Mouse (Mus musculus): ENCODE measurements around the gene Tmem54. TPM values are rescaled to one million over a fixed set of nuclear protein-coding genes. Genes with fewer than 3 reads are reported as not detected.

Gene Tmem54
- polyA plus RNA-seq, 1 experiment from 2014 or later, result 44.2 TPM

GRCm38 (mm10) chr4:129111350-129111749, 6.0 kb downstream of the Tmem54 start:
- H3K27ac ChIP-seq (ENCODE audit: low read length), result no peak overlapping the region
- no peak overlapping the region for H3K4me3 ChIP-seq (replicated peaks; ENCODE audit: low read length)
- ATAC-seq (ENCODE audit: insufficient read depth, low FRiP score), result no peak
- no peak overlapping the region for H3K9ac ChIP-seq (ENCODE audit: low read length)
- H3K36me3 ChIP-seq (ENCODE audit: control insufficient read depth, insufficient read depth, low read length), result no peaks in the 10 kb centered on the region
- H3K9me3 ChIP-seq (replicated peaks; ENCODE audit: control insufficient read depth, low read length), result no peaks in the 10 kb centered on the region
- no peak overlapping the region for H3K4me2 ChIP-seq (ENCODE audit: low read depth, low read length)
- 51% methylated on average over 11 of the region's 11 CpGs for WGBS
- H3K27me3 ChIP-seq (ENCODE audit: control insufficient read depth, insufficient read depth, low read length), result no peaks in the 10 kb centered on the region
- H3K4me1 ChIP-seq (ENCODE audit: control insufficient read depth, insufficient read depth, low read length), result peaks cover under 1% of the 10 kb centered on the region; the same call in 1 of the 2 replicates

GRCm38 (mm10) chr4:129112231-129112630, 6.9 kb downstream of the Tmem54 start:
- Histone ChIP-seq H3K9ac (ENCODE audit: low read length) (peak overlapping the region; percentile 44; the same call in 1 of the 2 replicates), H3K4me3 (replicated peaks; ENCODE audit: low read length) (no peak overlapping the region), H3K4me2 (ENCODE audit: low read depth, low read length) (peak overlapping the region; percentile 25), H3K4me1 (ENCODE audit: control insufficient read depth, insufficient read depth, low read length) (no peaks in the 10 kb centered on the region; the same call in 1 of the 2 replicates), H3K9me3 (replicated peaks; ENCODE audit: control insufficient read depth, low read length) (no peaks in the 10 kb centered on the region), H3K27me3 (ENCODE audit: control insufficient read depth, insufficient read depth, low read length) (no peaks in the 10 kb centered on the region), H3K27ac (ENCODE audit: low read length) (no peak overlapping the region), H3K36me3 (ENCODE audit: control insufficient read depth, insufficient read depth, low read length) (no peaks in the 10 kb centered on the region)
- 0 out of 2 replicates have a peak, but pooled peaks have one; percentile 8 for ATAC-seq (ENCODE audit: insufficient read depth, low FRiP score)
- 39% methylated on average over 12 of the region's 13 CpGs for WGBS

GRCm38 (mm10) chr4:129113083-129113988, 8.0 kb downstream of the Tmem54 start:
- Histone ChIP-seq H3K4me2 (ENCODE audit: low read depth, low read length) (no peak overlapping the region), H3K4me1 (ENCODE audit: control insufficient read depth, insufficient read depth, low read length) (no peaks in the 10 kb centered on the region), H3K27ac (ENCODE audit: low read length) (no peak overlapping the region), H3K36me3 (ENCODE audit: control insufficient read depth, insufficient read depth, low read length) (no peaks in the 10 kb centered on the region), H3K9me3 (replicated peaks; ENCODE audit: control insufficient read depth, low read length) (no peaks in the 10 kb centered on the region), H3K9ac (ENCODE audit: low read length) (no peak overlapping the region), H3K4me3 (replicated peaks; ENCODE audit: low read length) (no peak overlapping the region), H3K27me3 (ENCODE audit: control insufficient read depth, insufficient read depth, low read length) (no peaks in the 10 kb centered on the region)
- WGBS, result 32% methylated on average over 28 of the region's 28 CpGs
- ATAC-seq (ENCODE audit: insufficient read depth, low FRiP score), result peak; percentile 35; the same call in 1 of the 2 replicates

GRCm38 (mm10) chr4:129116703-129117102, 11.4 kb downstream of the Tmem54 start:
- Histone ChIP-seq H3K36me3 (ENCODE audit: control insufficient read depth, insufficient read depth, low read length) (no peaks in the 10 kb centered on the region), H3K9me3 (replicated peaks; ENCODE audit: control insufficient read depth, low read length) (no peaks in the 10 kb centered on the region), H3K27me3 (ENCODE audit: control insufficient read depth, insufficient read depth, low read length) (peaks cover 18% of the 10 kb centered on the region), H3K4me1 (ENCODE audit: control insufficient read depth, insufficient read depth, low read length) (peaks cover 5% of the 10 kb centered on the region; the same call in 1 of the 2 replicates), H3K4me3 (replicated peaks; ENCODE audit: low read length) (no peak overlapping the region), H3K9ac (ENCODE audit: low read length) (no peak overlapping the region), H3K27ac (ENCODE audit: low read length) (no peak overlapping the region), H3K4me2 (ENCODE audit: low read depth, low read length) (no peak overlapping the region)
- no peak for ATAC-seq (ENCODE audit: insufficient read depth, low FRiP score)
- 90% methylated on average over 8 of the region's 8 CpGs for WGBS

GRCm38 (mm10) chr4:129117720-129118510, 12.6 kb downstream of the Tmem54 start:
- H3K9ac ChIP-seq (ENCODE audit: low read length), result no peak overlapping the region
- ATAC-seq (ENCODE audit: insufficient read depth, low FRiP score), result no peak
- no peak overlapping the region for H3K4me2 ChIP-seq (ENCODE audit: low read depth, low read length)
- H3K27me3 ChIP-seq (ENCODE audit: control insufficient read depth, insufficient read depth, low read length), result peaks cover 19% of the 10 kb centered on the region
- H3K4me1 ChIP-seq (ENCODE audit: control insufficient read depth, insufficient read depth, low read length), result peaks cover 5% of the 10 kb centered on the region; the same call in 1 of the 2 replicates
- H3K36me3 ChIP-seq (ENCODE audit: control insufficient read depth, insufficient read depth, low read length), result no peaks in the 10 kb centered on the region
- WGBS, result 86% methylated on average over 14 of the region's 14 CpGs
- no peak overlapping the region for H3K4me3 ChIP-seq (replicated peaks; ENCODE audit: low read length)
- H3K9me3 ChIP-seq (replicated peaks; ENCODE audit: control insufficient read depth, low read length), result no peaks in the 10 kb centered on the region
- no peak overlapping the region for H3K27ac ChIP-seq (ENCODE audit: low read length)

- H3K9ac ChIP-seq (ENCODE audit: low read length), result no peak overlapping the region
- peaks cover 20% of the 10 kb centered on the region for H3K27me3 ChIP-seq (ENCODE audit: control insufficient read depth, insufficient read depth, low read length)
- no peak for ATAC-seq (ENCODE audit: insufficient read depth, low FRiP score)
- H3K4me1 ChIP-seq (ENCODE audit: control insufficient read depth, insufficient read depth, low read length), result peaks cover 6% of the 10 kb centered on the region
- H3K4me3 ChIP-seq (replicated peaks; ENCODE audit: low read length), result no peak overlapping the region
- 71% methylated on average over 10 of the region's 10 CpGs for WGBS
- H3K4me2 ChIP-seq (ENCODE audit: low read depth, low read length), result no peak overlapping the region
- H3K9me3 ChIP-seq (replicated peaks; ENCODE audit: control insufficient read depth, low read length), result no peaks in the 10 kb centered on the region
- no peak overlapping the region for H3K27ac ChIP-seq (ENCODE audit: low read length)
- H3K36me3 ChIP-seq (ENCODE audit: control insufficient read depth, insufficient read depth, low read length), result no peaks in the 10 kb centered on the region
Measured at GRCm38 (mm10) chr4:129119708-129120107, 14.4 kb downstream of the Tmem54 start.

GRCm38 (mm10) chr4:129120520-129121445, 15.4 kb downstream of the Tmem54 start:
- Histone ChIP-seq H3K9me3 (replicated peaks; ENCODE audit: control insufficient read depth, low read length) (no peaks in the 10 kb centered on the region), H3K27me3 (ENCODE audit: control insufficient read depth, insufficient read depth, low read length) (peaks cover 23% of the 10 kb centered on the region), H3K36me3 (ENCODE audit: control insufficient read depth, insufficient read depth, low read length) (no peaks in the 10 kb centered on the region), H3K27ac (ENCODE audit: low read length) (no peak overlapping the region), H3K4me2 (ENCODE audit: low read depth, low read length) (peak overlapping the region; percentile 90), H3K4me3 (replicated peaks; ENCODE audit: low read length) (peak overlapping the region; percentile 47), H3K9ac (ENCODE audit: low read length) (peak overlapping the region; percentile 29; the same call in 1 of the 2 replicates), H3K4me1 (ENCODE audit: control insufficient read depth, insufficient read depth, low read length) (peaks cover 13% of the 10 kb centered on the region)
- WGBS, result 1% methylated on average over 56 of the region's 59 CpGs
- peak; percentile 72; the same call in 1 of the 2 replicates for ATAC-seq (ENCODE audit: insufficient read depth, low FRiP score)

- Histone ChIP-seq H3K36me3 (ENCODE audit: control insufficient read depth, insufficient read depth, low read length) (no peaks in the 10 kb centered on the region), H3K9ac (ENCODE audit: low read length) (peak within 1 kb of the TSS; percentile 29; the same call in 1 of the 2 replicates), H3K9me3 (replicated peaks; ENCODE audit: control insufficient read depth, low read length) (no peaks in the 10 kb centered on the region), H3K27me3 (ENCODE audit: control insufficient read depth, insufficient read depth, low read length) (peaks cover 23% of the 10 kb centered on the region), H3K4me3 (replicated peaks; ENCODE audit: low read length) (peak within 1 kb of the TSS; percentile 47), H3K4me1 (ENCODE audit: control insufficient read depth, insufficient read depth, low read length) (peaks cover 17% of the 10 kb centered on the region), H3K4me2 (ENCODE audit: low read depth, low read length) (peak within 1 kb of the TSS; percentile 90), H3K27ac (ENCODE audit: low read length) (no peak within 1 kb of the TSS)
- no peak for ATAC-seq (ENCODE audit: insufficient read depth, low FRiP score)
- WGBS, result 2% methylated on average over 17 of the region's 17 CpGs
Measured at GRCm38 (mm10) chr4:129121569-129122086, 16.3 kb downstream of the Tmem54 start, which contains the start of gene Hpca. Gene Hpca (minus strand): TSS chr4:129122036.
